Mouse (Mus musculus) regulatory T cell (primary cell): ENCODE results near the gene Spata31d1b.
"Not testable (repeated sequence)": the region's sequence is repeated elsewhere in the genome, so short reads cannot be mapped to it uniquely, and the experiment has no call there.

Source experiments
- in situ Hi-C: fragments of 300-600 bp; cut with MboI, MseI; formaldehyde crosslinking; loops from one replicate; pipeline ENCODE4 v1.15.1; 2025; ENCODE audit warnings: high pct_unique_total_duplicates

The Spata31d1b gene

GRCm38 (mm10) chr13:59694008-59694407 is 18.1 kb upstream of the Spata31d1b start, which contains the start of gene 4921517D22Rik:
Gene 4921517D22Rik (minus strand): TSS chr13:59694108.
- in situ Hi-C loops: no loop called here

DNA sequence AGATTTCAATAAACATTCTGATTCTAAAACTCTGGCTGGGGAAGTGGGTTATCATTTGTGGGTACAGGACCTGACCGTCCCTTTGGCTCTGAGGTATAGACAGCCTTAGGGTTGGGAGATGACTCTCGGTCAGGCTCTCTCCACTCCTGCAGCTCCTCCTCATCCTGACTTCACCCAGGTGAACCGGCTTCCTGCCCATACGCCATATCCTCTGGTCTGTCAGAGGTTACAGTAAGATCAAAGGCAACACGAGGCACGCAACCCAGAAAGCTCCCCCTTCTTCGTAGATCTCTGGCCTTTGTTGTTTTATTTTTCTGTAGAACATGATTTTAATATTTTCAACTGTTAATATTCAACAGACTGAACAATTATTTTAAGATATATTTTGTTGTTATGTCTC is 16.3 kb upstream of the Spata31d1b start:
- in situ Hi-C loops: no loop called here

DNA sequence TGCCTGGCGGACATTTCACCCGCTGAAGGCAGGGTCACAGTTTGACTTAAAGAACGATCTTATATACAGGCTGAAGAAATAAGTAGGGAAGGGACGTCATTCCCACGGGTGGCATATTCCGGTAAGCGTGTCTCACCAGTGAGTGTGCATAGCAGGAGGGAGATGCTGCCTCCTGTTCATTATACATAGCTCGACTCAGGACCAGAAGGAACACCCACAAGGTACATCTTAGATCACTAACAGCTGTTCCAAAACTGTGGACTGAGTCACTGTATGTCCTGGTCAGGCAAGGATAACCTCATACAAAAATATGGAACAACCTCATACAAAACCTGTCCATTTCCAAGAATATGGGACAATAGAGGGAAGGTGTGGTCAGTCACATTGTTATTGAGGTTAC is 13.0 kb upstream of the Spata31d1b start:
- in situ Hi-C loops: no loop called here

DNA sequence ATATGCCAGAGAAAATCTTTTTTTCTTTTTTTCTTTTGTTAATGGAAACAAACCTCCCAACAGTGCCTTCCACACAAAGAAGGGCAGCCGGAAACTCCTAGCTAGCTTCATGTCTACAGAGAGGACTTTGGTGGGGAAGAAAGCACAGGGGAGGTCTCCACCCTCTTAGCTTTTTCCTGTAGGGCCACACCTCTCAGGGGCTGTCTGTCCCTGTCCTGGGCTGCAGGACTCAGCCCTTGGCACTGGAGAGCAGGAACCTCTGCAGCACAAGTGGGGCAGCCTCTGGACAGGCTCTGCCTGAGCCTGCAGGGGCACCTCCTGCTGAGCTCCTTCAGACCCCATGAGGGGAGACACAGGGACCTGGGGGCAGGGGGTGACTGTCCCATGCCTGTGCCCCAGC is 11.9 kb upstream of the Spata31d1b start:
- in situ Hi-C loops: not testable (repeated sequence)

DNA sequence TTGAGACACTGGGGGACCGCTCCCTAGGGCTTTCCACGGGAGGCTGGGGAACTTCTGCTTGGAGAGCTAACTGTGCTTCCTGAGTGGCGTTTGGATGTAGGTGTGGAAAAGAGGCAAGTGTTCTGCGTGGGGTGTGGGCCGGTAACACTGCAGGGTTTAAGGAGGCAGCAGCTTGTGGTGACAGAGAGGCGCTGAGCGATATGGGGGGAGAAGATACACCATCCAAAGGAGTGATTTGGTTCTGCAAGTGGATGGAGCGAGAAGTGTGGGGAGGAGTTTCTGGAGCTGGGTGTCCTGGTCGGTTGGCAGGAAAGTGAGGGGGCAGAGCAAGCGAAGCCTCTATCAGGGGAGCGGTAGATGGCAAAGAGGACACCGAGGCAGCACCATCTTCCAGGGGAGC is 8.6 kb upstream of the Spata31d1b start:
- in situ Hi-C loops: no loop called here

DNA sequence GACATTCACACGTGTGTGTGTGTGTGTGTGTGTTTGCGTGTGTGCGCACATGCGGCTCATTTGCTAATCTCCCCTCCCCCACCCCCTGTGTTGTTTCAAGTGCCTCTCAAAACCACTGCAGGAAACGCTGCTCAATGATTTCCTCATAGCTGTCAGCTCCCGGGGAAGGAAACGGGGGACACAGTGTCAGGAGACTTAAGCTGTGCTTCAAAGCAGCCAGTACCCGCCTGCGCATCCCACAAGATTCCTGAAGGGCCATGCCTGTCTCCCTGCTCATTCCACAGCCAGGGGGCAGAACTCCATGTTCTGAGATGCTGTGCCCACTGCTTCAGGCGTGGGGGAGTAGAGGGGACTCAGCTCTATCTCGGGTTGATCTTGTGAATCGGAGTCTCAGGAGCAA is 7.5 kb upstream of the Spata31d1b start:
- in situ Hi-C loops: no loop called here

DNA sequence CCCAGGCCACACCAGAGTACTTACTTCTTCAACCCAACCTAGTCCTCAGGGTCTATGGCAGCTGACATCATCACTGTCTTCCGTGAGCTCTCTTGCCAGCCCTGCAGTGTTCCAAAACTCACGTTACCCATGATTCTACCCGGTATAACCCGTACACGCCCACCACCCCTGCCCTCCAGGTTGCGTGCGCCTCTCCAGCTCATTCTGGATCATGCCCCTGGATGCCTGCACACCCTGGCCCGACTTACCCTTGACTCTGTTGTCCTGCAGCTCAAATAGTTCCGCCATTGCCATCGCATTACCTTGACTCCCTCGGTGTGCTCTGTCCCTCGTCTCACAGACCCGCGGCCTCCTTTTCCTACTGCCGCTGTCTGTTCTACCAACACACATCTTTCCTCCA is 1.9 kb upstream of the Spata31d1b start, which contains the start of gene Spata31d1a:
Spata31d1a (minus strand) TSS at position 101 of the 400 bp plus-strand sequence.
- in situ Hi-C loops: no loop called here

- in situ Hi-C loops: no loop called here
Measured at GRCm38 (mm10) chr13:59713710-59714109, 1.6 kb downstream of the Spata31d1b start.

DNA sequence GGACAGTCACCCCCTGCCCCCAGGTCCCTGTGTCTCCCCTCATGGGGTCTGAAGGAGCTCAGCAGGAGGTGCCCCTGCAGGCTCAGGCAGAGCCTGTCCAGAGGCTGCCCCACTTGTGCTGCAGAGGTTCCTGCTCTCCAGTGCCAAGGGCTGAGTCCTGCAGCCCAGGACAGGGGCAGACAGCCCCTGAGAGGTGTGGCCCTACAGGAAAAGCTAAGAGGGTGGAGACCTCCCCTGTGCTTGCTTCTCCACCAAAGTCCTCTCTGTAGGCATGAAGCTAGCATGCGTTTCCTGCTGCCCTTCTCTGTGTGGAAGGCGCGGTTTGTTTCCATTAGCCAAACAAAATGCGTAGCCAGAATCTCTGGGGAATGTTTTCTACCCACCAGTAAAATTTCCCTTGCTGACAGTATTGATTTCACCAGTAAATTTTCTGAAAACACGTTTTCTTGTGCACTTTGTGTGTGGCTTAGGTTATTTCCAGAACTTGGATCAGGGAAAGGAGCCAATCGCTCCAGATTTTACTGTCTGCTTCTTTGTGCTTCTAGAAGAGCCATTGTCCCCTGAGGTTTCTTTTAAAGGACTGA is 6.9 kb downstream of the Spata31d1b start:
- in situ Hi-C loops: not testable (repeated sequence)

DNA sequence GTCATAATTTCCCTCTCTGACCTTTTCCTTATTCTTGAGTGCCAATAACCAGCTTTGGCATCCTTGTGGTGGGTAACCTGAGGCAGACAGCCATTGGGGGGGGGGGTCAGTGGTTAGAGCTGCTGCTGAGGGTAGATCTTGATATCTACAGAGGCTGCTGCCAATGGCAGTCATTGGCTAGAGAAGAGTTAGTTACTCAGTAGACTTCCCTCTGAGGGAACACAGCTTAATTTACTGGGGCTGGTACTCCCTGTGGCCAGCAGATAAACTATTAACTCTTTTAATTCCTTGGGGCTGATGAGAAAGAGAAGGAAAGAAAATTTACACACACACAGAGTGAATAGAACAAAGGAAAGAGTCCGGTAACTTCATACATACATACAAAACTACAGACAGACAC is 7.4 kb downstream of the Spata31d1b start:
- in situ Hi-C loops: no loop called here

GRCm38 (mm10) chr13:59722089-59722488 is 10.0 kb downstream of the Spata31d1b start:
- in situ Hi-C loops: loop anchor here (5.0 kb wide), 1 partner anchor 40 kb away; no protein-coding TSS in a partner anchor

DNA sequence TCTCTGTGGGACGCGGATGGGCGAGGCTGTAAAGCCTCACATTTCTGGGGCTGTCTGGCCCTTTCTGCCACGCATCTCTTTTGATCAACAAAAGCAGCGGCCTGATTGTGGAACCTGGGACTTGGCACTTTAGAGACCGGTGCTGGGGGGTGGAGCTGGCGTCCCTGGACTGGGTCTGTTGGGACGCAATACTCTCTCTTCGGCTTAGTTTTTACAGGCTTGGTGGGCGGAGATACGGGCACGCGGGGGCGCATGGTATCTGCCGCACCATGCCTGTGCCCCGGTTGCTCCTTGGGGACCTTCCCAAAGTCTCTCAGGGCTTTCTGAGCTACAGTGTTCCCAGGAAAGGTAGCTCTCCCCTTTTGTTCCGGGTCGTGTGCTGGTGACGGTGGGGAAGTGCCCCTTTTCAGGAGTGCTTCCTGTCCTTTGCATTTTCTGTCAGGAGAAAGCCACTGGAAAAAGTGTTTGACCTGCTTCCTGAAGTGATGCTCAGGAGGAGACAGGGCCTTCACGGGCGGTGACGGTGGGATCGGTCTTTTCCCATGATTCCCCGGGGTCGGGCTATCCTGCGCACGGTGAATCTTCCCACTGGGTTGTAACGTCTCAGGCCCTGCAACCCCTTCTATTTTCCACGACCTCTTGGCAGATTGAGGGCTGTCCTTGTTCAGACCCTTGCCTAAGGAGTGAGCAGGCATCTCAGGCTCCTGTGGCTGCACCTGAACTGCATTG is 14.2 kb downstream of the Spata31d1b start:
- in situ Hi-C loops: no loop called here

DNA sequence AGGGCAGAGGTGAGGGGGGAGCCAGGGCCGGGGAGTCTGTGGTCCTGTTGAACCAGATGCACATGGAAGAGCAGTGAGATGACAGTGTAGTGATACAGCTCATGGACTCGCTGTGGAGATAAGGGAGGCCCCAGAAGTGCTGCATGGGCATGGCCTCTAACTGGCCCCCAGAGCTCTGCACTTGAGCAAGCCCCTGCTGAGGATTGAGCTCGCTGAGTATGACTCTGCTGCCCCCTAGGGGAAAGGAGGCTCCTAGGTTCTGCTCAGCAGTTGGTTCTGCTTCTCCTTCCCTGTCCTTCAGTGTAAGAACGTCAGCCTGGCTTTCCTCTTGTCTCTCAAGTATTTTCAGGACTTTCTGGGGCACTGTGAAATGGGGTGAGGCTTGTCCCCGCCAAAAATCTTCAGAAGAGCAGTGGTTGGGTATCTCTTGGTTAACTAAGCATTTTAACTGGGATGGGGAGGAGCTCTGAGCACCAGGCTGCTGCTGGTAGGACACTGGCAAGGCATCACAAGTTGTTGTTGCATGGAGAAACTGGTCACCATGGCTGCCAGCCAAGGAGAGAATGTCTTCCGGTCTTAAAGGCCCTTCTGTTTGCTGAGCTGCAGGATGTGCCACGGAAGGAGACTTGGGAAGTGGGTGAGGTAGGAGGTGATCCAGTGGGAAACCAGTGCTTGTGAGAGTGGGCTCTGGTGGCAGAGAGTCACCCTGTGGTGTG is 16.5 kb downstream of the Spata31d1b start:
- in situ Hi-C loops: no loop called here

GRCm38 (mm10) chr13:59731652-59732051 is 19.6 kb downstream of the Spata31d1b start, which contains the start of gene Spata31d1d:
Gene Spata31d1d (minus strand): TSS chr13:59731752.
- in situ Hi-C loops: no loop called here

DNA sequence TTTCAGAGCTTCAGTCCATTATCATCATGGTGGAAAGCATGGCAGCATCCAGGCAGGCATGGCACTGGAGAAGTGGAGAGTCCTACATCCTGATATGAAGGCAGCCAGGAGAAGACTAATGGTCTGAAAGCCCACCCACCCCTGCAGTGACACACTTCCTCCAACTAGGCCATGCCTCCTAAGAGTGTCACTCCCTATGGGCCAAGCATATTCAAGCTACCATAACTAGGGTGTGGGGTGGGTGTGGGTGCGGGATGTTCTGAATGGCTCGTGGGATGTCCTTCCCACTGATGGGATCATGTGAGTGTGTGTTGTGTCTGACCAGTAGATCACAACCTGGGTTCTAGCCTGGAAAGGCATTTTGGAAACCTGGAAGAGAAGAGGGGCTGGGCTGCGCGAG is 21.9 kb downstream of the Spata31d1b start:
- in situ Hi-C loops: no loop called here

- in situ Hi-C loops: not testable (repeated sequence)
Measured at GRCm38 (mm10) chr13:59734347-59734746, 22.3 kb downstream of the Spata31d1b start.

- in situ Hi-C loops: no loop called here
Measured at GRCm38 (mm10) chr13:59735190-59735589, 23.1 kb downstream of the Spata31d1b start.

DNA sequence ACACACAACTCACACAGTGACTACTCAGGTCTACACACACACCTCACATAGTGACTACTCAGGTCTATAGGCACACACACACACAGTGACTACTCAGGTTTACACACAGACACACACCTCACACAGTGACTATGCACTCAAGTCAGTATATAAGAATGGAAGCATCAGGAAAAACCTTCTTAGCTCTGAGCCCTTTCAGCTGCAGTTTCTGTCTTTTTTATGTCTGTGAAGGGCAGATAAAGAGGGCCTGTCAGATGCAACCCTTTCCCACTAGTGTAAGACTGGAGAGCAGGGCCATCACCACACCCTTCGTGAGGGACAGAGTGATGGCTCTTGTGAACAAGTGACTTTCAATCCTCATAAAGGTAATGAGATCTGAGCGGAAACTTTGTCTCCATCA is 26.4 kb downstream of the Spata31d1b start:
- in situ Hi-C loops: no loop called here

GRCm38 (mm10) chr13:59739397-59739796 is 27.3 kb downstream of the Spata31d1b start:
- in situ Hi-C loops: no loop called here

DNA sequence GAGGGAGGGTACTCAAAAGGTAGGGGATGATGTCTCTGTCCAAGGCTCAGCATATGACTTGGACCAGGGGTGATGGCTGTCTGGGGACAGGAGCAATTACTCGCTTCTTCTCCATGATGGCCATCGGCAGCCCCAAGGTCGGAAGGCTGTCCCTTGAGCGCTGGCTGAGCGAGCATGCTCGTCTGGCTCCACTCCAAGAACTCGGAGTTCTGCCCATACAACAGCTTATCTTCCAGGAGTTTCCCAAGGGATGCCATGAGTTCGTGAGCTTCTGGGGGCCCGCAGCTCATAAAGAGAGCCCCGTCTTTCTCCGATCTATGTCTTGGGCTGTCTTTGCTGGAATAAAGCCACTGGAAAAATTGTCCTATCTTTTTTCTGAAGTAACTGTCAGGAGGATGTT is 29.0 kb downstream of the Spata31d1b start:
- in situ Hi-C loops: no loop called here

- in situ Hi-C loops: no loop called here
Measured at GRCm38 (mm10) chr13:59741697-59742096, 29.6 kb downstream of the Spata31d1b start.

DNA sequence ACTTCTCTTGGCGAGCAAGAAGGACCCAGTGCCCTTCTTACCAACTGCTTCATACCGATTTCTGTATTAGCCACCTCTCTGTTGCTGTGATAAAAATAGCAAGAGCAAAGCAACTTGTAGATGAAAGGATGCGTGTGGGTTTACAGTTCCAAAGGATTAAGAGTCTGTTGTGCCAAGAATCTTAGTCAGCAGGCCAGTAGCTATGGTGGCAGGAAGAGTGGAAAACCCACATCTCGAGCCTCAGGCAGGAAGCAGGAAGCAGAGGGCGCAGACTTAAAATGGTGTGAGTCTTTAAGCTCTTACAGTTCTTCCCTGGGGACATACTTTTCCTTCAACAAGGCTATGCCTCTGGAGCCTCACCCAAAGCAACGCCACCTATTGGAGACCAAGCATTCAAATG is 33.4 kb downstream of the Spata31d1b start:
- in situ Hi-C loops: no loop called here

DNA sequence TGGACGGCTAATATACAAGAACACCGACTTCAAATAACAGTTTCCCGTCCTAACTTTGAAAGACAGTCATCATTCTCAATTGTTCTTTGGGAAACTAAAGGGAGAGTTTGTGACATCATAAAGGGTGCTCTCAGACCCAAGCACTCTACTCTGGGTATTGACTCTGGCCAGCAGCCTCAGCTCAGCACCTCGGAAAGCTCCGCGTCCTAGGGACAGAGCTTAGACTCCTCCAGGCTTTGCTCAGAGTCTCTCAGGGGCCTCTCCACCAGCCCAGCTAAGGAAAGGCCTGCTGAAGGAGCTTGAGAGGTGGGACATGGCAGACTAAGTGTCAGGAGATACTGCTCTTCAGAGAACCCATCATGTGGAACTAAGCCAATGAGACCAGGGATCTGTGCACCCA is 34.1 kb downstream of the Spata31d1b start:
- in situ Hi-C loops: no loop called here
